Mouse (Mus musculus) liver, postnatal 0 days (tissue): ENCODE measurements around the gene Crym. TPM values are rescaled to one million over a fixed set of nuclear protein-coding genes. Genes with fewer than 3 reads are reported as not detected.

Experiments
- ATAC-seq: fragments of 200-750 bp; cut with Nextera tagmentation; 2 replicates; pipeline ENCODE4 v1.8.0; 2017; ENCODE audit warnings: mild to moderate bottlenecking, moderate library complexity
- DNase-seq: peaks from one replicate; pipeline ENCODE4 v3.0.0-alpha.2; 2016
- H3K27ac ChIP-seq: fragments of 300-500 bp; sonication (generic); 2 replicates; pipeline ENCODE4 v1.5.1; 2014; ENCODE audit warnings: antibody characterized with exemption, moderate library complexity, mild to moderate bottlenecking, low read depth
- H3K27me3 ChIP-seq: fragments of 300-500 bp; sonication (generic); 2 replicates; pipeline ENCODE4 v1.6.1; 2014; ENCODE audit warnings: low read length, control low read depth, mixed read lengths; ENCODE audit not compliant: insufficient read depth
- H3K36me3 ChIP-seq: fragments of 300-500 bp; sonication (generic); replicated peaks from 2 replicates; pipeline ENCODE4 v1.6.1; 2014; ENCODE audit warnings: mild to moderate bottlenecking, control low read depth, low read length, moderate library complexity, mixed read lengths; ENCODE audit not compliant: insufficient read depth
- H3K4me1 ChIP-seq: fragments of 300-500 bp; sonication (generic); 2 replicates; pipeline ENCODE4 v1.6.1; 2014; ENCODE audit warnings: antibody characterized with exemption, mild to moderate bottlenecking, control low read depth; ENCODE audit not compliant: insufficient read depth
- H3K4me2 ChIP-seq: fragments of 300-500 bp; sonication (generic); 2 replicates; pipeline ENCODE4 v1.6.1; 2014; ENCODE audit warnings: low read depth, mild to moderate bottlenecking, low read length, moderate library complexity, mixed read lengths
- H3K4me3 ChIP-seq: fragments of 300-500 bp; sonication (generic); 2 replicates; pipeline ENCODE4 v1.5.1; 2014; ENCODE audit warnings: low read depth, low read length
- H3K9ac ChIP-seq: fragments of 300-500 bp; sonication (generic); replicated peaks from 2 replicates; pipeline ENCODE4 v1.6.1; 2014; ENCODE audit warnings: mild to moderate bottlenecking, moderate library complexity
- H3K9me3 ChIP-seq: fragments of 300-500 bp; sonication (generic); 2 replicates; pipeline ENCODE4 v1.6.1; 2016; ENCODE audit warnings: mild to moderate bottlenecking, control low read depth, low read length, mixed read lengths
- CTCF ChIP-seq: sonication (generic); IDR thresholded peaks from 2 replicates; pipeline ENCODE4 v1.5.1; 2016; ENCODE audit warnings: antibody characterized with exemption, low read depth
- EP300 ChIP-seq: IDR thresholded peaks from 2 replicates; pipeline ENCODE4 v1.6.1; 2016; ENCODE audit warnings: antibody characterized with exemption, low read depth, mild to moderate bottlenecking
- WGBS: fragments of 180-500 bp; shearing (Covaris S2); extraction: QIAGEN DNeasy Blood & Tissue Kit; methylation state at CpG from one replicate; pipeline ENCODE4 v1.1.7; 2014; ENCODE audit not compliant: insufficient replicate concordance; 5-methylcytosine and 5-hydroxymethylcytosine counted together
- polyA plus RNA-seq: library from polyadenylated mRNA; unstranded; fragments of >200 nt; fragmentation: Nextera tagmentation; extraction: Ambion mirVana; gene quantifications from 2 replicates; pipeline ENCODE4 v1.2.1, GENCODE M21; 2015

The Crym gene
- polyA plus RNA-seq, 1 experiment from 2014 or later, result 0.29 TPM

DNA sequence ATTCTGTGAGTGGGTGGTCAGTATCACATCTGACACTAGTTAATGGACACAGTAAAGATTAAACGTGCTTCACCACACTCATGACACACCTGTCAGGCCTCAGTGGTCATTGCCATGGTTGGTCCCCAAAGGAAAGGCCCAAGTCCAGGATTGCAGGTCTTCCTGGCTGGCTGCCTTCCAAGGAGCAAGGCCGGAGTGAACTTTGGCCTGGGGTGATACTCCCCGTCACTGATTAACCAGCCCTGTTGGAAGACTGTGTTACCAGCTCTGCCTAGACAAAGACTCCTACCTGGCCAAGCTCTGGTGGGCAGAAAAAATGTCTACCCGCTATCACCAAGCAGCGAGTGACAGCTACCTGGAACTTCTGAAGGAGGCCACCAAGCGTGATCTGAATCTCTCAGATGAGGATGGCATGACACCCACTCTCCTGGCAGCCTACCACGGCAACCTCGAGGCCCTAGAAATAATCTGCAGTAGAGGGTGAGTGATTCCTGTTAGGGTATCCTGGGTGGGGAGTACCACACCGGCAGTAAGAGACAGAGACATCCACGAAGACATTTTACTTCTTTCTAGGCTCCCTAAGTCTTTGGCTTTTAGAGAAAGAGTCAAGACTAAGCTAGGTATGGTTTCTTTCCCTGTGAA is 28.2 kb downstream of the Crym start, which contains the start of gene Anks4b:
TSS of gene Anks4b (plus strand) at position 256 of the 642 bp plus-strand sequence.
- H3K27ac ChIP-seq, result peak within 1 kb of the TSS; percentile 86
- TF ChIP-seq CTCF, result no peak
- TF ChIP-seq EP300, result peak; percentile 55; the same call in 1 of the 2 replicates
- peak; percentile 93 for ATAC-seq
- peak within 1 kb of the TSS; percentile 65 for H3K4me2 ChIP-seq
- no peaks in the 10 kb centered on the region for H3K36me3 ChIP-seq
- H3K9me3 ChIP-seq, result no peaks in the 10 kb centered on the region
- 50% methylated on average over 10 of the region's 10 CpGs for WGBS
- no peaks in the 10 kb centered on the region; the same call in 1 of the 2 replicates for H3K4me1 ChIP-seq
- H3K27me3 ChIP-seq, result no peaks in the 10 kb centered on the region
- peak within 1 kb of the TSS; percentile 42 for H3K4me3 ChIP-seq
- peak; percentile 83 for DNase-seq
- peak within 1 kb of the TSS; percentile 60 for H3K9ac ChIP-seq

DNA sequence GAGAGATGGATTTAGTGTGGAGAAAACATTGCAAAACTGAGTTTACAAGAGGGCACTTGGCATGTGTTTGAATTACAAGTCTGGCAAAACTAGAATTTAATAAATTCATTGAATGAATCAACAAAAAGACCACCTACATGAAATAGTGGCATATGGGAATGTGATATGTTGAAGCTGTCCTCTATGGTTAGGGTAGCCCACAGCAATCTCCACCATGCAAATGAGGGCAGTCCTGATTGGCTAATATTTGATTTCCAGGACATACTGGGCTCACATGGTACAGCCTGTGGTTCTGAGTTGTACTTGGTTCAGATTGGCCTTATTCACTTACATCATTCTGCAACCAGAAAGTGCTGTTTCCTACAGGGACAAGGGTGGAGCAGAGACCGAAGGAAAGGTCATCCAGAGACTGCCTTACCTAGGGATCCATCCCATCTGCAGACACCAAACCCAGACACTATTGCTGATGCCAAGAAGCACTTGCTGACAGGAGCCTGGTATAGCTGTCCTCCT is 29.7 kb downstream of the Crym start:
- ATAC-seq, result no peak
- DNase-seq, result no peak
- H3K4me3 ChIP-seq, result no peak overlapping the region
- H3K4me1 ChIP-seq, result no peaks in the 10 kb centered on the region; the same call in 1 of the 2 replicates
- no peak for TF ChIP-seq EP300
- no peak overlapping the region for H3K4me2 ChIP-seq
- H3K9ac ChIP-seq, result no peak overlapping the region
- 63% methylated on average over 1 of the region's 1 CpGs for WGBS
- no peak overlapping the region for H3K27ac ChIP-seq
- no peaks in the 10 kb centered on the region for H3K9me3 ChIP-seq
- H3K36me3 ChIP-seq, result no peaks in the 10 kb centered on the region
- H3K27me3 ChIP-seq, result no peaks in the 10 kb centered on the region

GRCm38 (mm10) chr7:120163581-120164251 is 38.2 kb downstream of the Crym start:
- Histone ChIP-seq H3K27ac (no peak overlapping the region), H3K9me3 (no peaks in the 10 kb centered on the region), H3K4me2 (no peak overlapping the region), H3K36me3 (no peaks in the 10 kb centered on the region), H3K4me1 (no peaks in the 10 kb centered on the region), H3K9ac (no peak overlapping the region), H3K4me3 (no peak overlapping the region), H3K27me3 (no peaks in the 10 kb centered on the region)
- TF ChIP-seq CTCF (no peak), EP300 (no peak)
- no peak for DNase-seq
- 83% methylated on average over 11 of the region's 11 CpGs for WGBS
- no peak for ATAC-seq

DNA sequence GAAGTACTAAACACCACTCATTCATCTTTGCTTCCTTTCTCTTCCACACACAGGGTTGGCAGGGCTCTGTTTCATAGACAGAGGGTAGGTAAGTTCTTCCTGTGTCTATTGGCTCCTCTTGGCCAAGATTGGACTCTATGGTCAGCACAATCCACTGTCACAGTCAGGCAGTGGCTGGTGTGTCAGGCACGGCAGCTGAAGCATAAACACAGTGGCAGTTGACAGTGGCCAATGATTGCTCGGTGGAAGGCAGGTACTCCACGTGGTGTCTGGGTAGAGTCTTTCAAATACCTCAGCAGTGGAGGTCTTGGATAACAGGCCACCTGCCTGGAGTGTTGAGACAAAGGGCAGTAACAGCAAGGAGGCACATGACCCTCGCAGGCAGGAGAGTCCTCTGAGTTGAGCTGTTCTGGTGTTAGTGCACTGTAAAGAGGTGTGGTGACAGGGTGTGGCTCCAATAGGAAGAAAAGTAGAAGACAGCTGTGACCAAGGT is 43.7 kb downstream of the Crym start:
- no peaks in the 10 kb centered on the region for H3K36me3 ChIP-seq
- no peak overlapping the region for H3K4me2 ChIP-seq
- DNase-seq (no peak), ATAC-seq (no peak)
- no peak overlapping the region for H3K9ac ChIP-seq
- WGBS, result 45% methylated on average over 4 of the region's 4 CpGs
- TF ChIP-seq EP300, result no peak
- TF ChIP-seq CTCF, result no peak
- H3K4me3 ChIP-seq, result no peak overlapping the region
- no peaks in the 10 kb centered on the region for H3K27me3 ChIP-seq
- no peaks in the 10 kb centered on the region for H3K4me1 ChIP-seq
- H3K9me3 ChIP-seq, result no peaks in the 10 kb centered on the region
- no peak overlapping the region for H3K27ac ChIP-seq

DNA sequence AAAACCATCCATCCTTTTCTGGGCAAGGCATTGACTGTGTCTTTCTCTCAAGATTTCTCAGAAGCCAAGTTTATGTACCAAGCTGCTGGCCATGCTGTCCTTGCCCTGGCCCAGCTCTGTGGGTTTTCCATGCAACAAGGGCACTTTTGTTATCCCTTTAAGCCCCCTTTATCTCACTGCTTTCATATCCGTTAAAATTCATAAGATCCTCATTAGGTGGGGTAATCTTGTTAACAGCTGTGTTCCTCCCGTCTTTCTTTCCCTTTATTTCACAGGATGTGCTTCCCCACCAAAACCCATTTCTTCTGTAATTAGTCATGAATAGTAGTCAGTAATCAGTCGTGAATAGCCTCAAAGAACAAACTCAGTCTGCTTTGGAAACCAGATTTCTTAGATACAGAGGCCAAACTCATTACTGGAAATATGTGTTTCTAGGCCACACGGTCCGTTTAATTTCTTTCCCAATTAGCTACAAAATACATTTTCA is 44.3 kb downstream of the Crym start:
- no peak for TF ChIP-seq CTCF
- no peak for TF ChIP-seq EP300
- H3K4me1 ChIP-seq, result no peaks in the 10 kb centered on the region
- H3K27ac ChIP-seq, result no peak overlapping the region
- H3K4me2 ChIP-seq, result no peak overlapping the region
- no peaks in the 10 kb centered on the region for H3K27me3 ChIP-seq
- no peaks in the 10 kb centered on the region for H3K9me3 ChIP-seq
- DNase-seq (no peak), ATAC-seq (no peak)
- WGBS, result 70% methylated on average over 5 of the region's 5 CpGs
- no peak overlapping the region for H3K9ac ChIP-seq
- no peak overlapping the region for H3K4me3 ChIP-seq
- no peaks in the 10 kb centered on the region for H3K36me3 ChIP-seq

DNA sequence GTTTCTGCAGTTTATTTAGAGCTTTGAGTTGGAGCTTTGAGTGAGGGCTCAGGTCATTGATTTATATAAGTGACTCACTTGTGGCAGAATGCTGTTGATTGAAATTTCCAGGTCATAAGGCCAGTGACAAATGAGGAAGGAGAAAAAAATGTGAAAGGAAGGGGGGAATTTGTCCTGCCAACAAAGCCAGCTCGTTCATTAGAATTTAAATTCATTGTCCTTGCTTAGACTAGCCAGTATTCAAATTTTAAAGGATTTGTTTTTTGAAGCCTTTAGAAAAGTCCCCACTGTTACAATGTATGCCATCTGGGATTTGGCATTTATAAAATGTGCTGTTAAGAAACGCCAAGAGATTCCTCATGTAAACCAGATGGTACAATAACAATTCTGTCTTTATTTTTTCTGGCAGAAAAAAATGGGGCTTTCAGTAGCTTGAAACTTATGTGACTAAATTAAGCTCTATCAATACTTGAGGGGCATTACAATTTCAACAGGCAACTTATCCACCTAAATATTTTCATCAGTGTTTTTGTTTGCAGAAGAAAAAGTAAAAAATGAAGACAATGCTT is 45.0 kb downstream of the Crym start:
- Histone ChIP-seq H3K27me3 (no peaks in the 10 kb centered on the region), H3K4me1 (no peaks in the 10 kb centered on the region), H3K9ac (no peak overlapping the region), H3K4me2 (no peak overlapping the region), H3K4me3 (no peak overlapping the region), H3K36me3 (no peaks in the 10 kb centered on the region), H3K27ac (no peak overlapping the region), H3K9me3 (no peaks in the 10 kb centered on the region)
- no peak for ATAC-seq
- DNase-seq, result no peak
- 52% methylated on average over 2 of the region's 2 CpGs for WGBS
- TF ChIP-seq CTCF, result no peak
- TF ChIP-seq EP300, result no peak
